ENCODE assay signal across 31 mouse cellular contexts in the genomic region with DNA sequence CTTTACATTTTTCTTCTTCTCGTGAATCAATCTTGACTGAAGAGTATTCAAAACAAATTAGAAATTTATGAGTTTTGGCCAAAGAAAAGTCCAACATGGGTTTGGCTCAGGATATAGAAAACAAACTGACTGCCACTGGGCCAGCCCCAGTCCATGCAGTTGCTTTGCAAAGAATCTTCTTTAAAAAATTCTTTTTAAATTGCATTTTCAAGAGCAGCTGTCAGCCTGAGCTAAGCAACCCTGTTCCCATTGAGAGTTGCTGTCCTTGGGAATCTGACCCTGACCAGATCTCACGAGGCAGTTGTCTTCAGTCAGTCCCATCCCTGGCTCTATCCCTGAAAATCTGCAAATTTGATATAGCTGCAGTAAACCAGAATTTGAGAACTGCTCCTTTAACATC. TPM values are rescaled to one million over a fixed set of nuclear protein-coding genes. Genes with fewer than 3 reads are reported as not detected.
DNase-seq lines count a peak whose midpoint lies in the region; ATAC-seq and TF ChIP-seq lines count a peak whose summit lies in the region.
"Had no signal": no experiment of that assay in that cellular context is flagged by ENCODE, and none has a peak within 500 bp of the region (broad histone marks: within the 10 kb centered on the region; RNA-seq: fewer than 3 reads in every experiment).

No protein-coding gene starts in this region.

- no peaks in the 10 kb centered on the region for H3K27me3 ChIP-seq in kidney, embryonic 16.5 days (ENCODE audit: insufficient read depth, low read length)
- no peaks in the 10 kb centered on the region for H3K27me3 ChIP-seq in lung, embryonic 14.5 days (ENCODE audit: insufficient read depth, low read length)
- H3K27me3 ChIP-seq: embryonic facial prominence, embryonic 12.5 days; hindbrain, embryonic 12.5 days; midbrain, embryonic 13.5 days had no signal

- no peaks in the 10 kb centered on the region for H3K36me3 ChIP-seq in kidney, embryonic 16.5 days (ENCODE audit: insufficient read depth, low read length)
- H3K36me3 ChIP-seq in lung, embryonic 14.5 days (ENCODE audit: insufficient read depth), result no peaks in the 10 kb centered on the region
- H3K36me3 ChIP-seq: embryonic facial prominence, embryonic 12.5 days; heart, embryonic 10.5 days; hindbrain, embryonic 12.5 days; midbrain, embryonic 13.5 days had no signal

- H3K9ac ChIP-seq in kidney, embryonic 16.5 days (replicated peaks; ENCODE audit: low read length), result no peak overlapping the region
- no peak overlapping the region for H3K9ac ChIP-seq in lung, embryonic 14.5 days
- H3K9ac ChIP-seq: embryonic facial prominence, embryonic 12.5 days; hindbrain, embryonic 12.5 days; liver, embryonic 14.5 days; midbrain, embryonic 13.5 days had no signal

- WGBS in kidney, embryonic 16.5 days, result 39% methylated on average over 2 of the region's 2 CpGs
- 19% methylated on average over 2 of the region's 2 CpGs for WGBS in lung, embryonic 14.5 days

- no peak for TF ChIP-seq CTCF in lung, embryonic 14.5 days (IDR thresholded peaks at IDR 0.05; ENCODE audit: low read depth)

- no peak overlapping the region for H3K27ac ChIP-seq in kidney, embryonic 16.5 days (ENCODE audit: low read length)
- H3K27ac ChIP-seq in lung, embryonic 14.5 days (ENCODE audit: low read depth), result no peak overlapping the region
- H3K27ac ChIP-seq: embryonic facial prominence, embryonic 12.5 days; heart, embryonic 10.5 days; hindbrain, embryonic 12.5 days; hindbrain, postnatal 0 days; liver, embryonic 14.5 days; midbrain, embryonic 13.5 days had no signal

- ATAC-seq in kidney, embryonic 16.5 days (ENCODE audit: low FRiP score, low TSS enrichment), result peak; percentile 35; the same call in 1 of the 2 replicates
- no peak for ATAC-seq in lung, embryonic 14.5 days (ENCODE audit: insufficient read depth)
- ATAC-seq: activated CD4-positive, CD25-positive, alpha-beta regulatory T cell, adult 4 months; forebrain, embryonic 14.5 days; hindbrain, postnatal 0 days; midbrain, embryonic 13.5 days had no signal

- no peak for DNase-seq in kidney, adult 18-20 months
- DNase-seq in lung, embryonic 14.5 days, result peak; percentile 15
- DNase-seq in lung, postnatal 36 days, result no peak
- DNase-seq in NIH3T3 (ENCODE audit: low read depth), result peak; percentile 7
- DNase-seq in adrenal gland, postnatal 14 days, result peak; percentile 20
- DNase-seq in cerebellum, adult 18-20 months, result no peak
- DNase-seq in thymus, postnatal 14 days, result no peak
- DNase-seq: B cell, adult 2 months; cerebellum, adult 11 months; cerebellum, adult 9-11 months; embryo, embryonic 11 days; gastrocnemius, postnatal 25 days; heart, adult 11 months; heart, postnatal 36 days; kidney, adult 2 months; liver; lung, adult 2 months; lung, postnatal 4 days; right cerebral cortex, postnatal 25 days had no signal

- no peaks in the 10 kb centered on the region for H3K9me3 ChIP-seq in kidney, embryonic 16.5 days (ENCODE audit: low read length)
- H3K9me3 ChIP-seq in lung, embryonic 14.5 days (ENCODE audit: low read depth, low read length), result no peaks in the 10 kb centered on the region
- H3K9me3 ChIP-seq: embryonic facial prominence, embryonic 12.5 days; heart, embryonic 10.5 days; hindbrain, embryonic 12.5 days; megakaryocyte, embryonic 14.5 days; midbrain, embryonic 13.5 days had no signal

- no peak overlapping the region for H3K4me3 ChIP-seq in kidney, embryonic 16.5 days (ENCODE audit: low read length)
- no peak overlapping the region for H3K4me3 ChIP-seq in lung, embryonic 14.5 days (ENCODE audit: low read depth, low read length)
- H3K4me3 ChIP-seq: embryonic facial prominence, embryonic 12.5 days; heart, embryonic 10.5 days; hindbrain, embryonic 12.5 days; megakaryocyte, embryonic 14.5 days; midbrain, embryonic 13.5 days had no signal

- no peaks in the 10 kb centered on the region for H3K4me1 ChIP-seq in kidney, embryonic 16.5 days (ENCODE audit: insufficient read depth, low read length)
- H3K4me1 ChIP-seq in lung, embryonic 14.5 days (ENCODE audit: insufficient read depth), result no peaks in the 10 kb centered on the region
- H3K4me1 ChIP-seq: embryonic facial prominence, embryonic 12.5 days; hindbrain, embryonic 12.5 days; megakaryocyte, embryonic 14.5 days; midbrain, embryonic 13.5 days had no signal

- no peak overlapping the region for H3K4me2 ChIP-seq in kidney, embryonic 16.5 days (replicated peaks; ENCODE audit: low read depth, low read length)
- no peak overlapping the region for H3K4me2 ChIP-seq in lung, embryonic 14.5 days
- H3K4me2 ChIP-seq: embryonic facial prominence, embryonic 12.5 days; hindbrain, embryonic 12.5 days; midbrain, embryonic 13.5 days had no signal

RNA-seq across cellular contexts. Expression of a gene that starts 8.2 kb away (rescaled TPM):
- polyA plus RNA-seq in kidney, embryonic 16.5 days (2015; fragmentation: Nextera tagmentation; extraction: Ambion mirVana), result 0.07 and 0.08 TPM in 2 replicates
- polyA plus RNA-seq in lung, embryonic 14.5 days (2014; fragmentation: Nextera tagmentation; extraction: Ambion mirVana), result not detected in 2 replicates
- 0.41 and 0.48 TPM in 2 replicates for total RNA-seq in adrenal gland, postnatal 14 days (2021)
- total RNA-seq: gastrocnemius, adult 18-20 months; gastrocnemius, postnatal 25 days; hindbrain, postnatal 0 days; monocyte, adult 5-6 weeks had no signal
- polyA plus RNA-seq: embryonic facial prominence, embryonic 12.5 days; hindbrain, embryonic 12.5 days; midbrain, embryonic 13.5 days had no signal

RNA-seq across cellular contexts. Expression of a gene that starts 31.2 kb away (rescaled TPM):
- 147 and 154 TPM in 2 replicates for polyA plus RNA-seq in kidney, embryonic 16.5 days (2015; fragmentation: Nextera tagmentation; extraction: Ambion mirVana)
- polyA plus RNA-seq in lung, embryonic 14.5 days (2014; fragmentation: Nextera tagmentation; extraction: Ambion mirVana), result 124 and 128 TPM in 2 replicates
- 433 and 455 TPM in 2 replicates for total RNA-seq in adrenal gland, postnatal 14 days (2021)

Comparison
In these comparisons a context has a peak if more than half of its experiments do, and no peak if none do; other contexts are left out.
1. DNase-seq: peak in lung, embryonic 14.5 days (single experiment), NIH3T3 (single experiment) and adrenal gland, postnatal 14 days (single experiment); none in kidney, adult 18-20 months (single experiment), lung, postnatal 36 days (single experiment), cerebellum, adult 18-20 months (0 of 2) and thymus, postnatal 14 days (single experiment).